Mouse (Mus musculus) intestine, embryonic 15.5 days (tissue): ENCODE data around the gene Tns2. TPM values are rescaled to one million over a fixed set of nuclear protein-coding genes. Genes with fewer than 3 reads are reported as not detected.
"Not testable (repeated sequence)": the region's sequence is repeated elsewhere in the genome, so short reads cannot be mapped to it uniquely, and the experiment has no call there.

Experiments used
- ATAC-seq: fragments of 200-750 bp; cut with Nextera tagmentation; 2 replicates; pipeline ENCODE4 v1.8.0; 2017; ENCODE audit warnings: moderate TSS enrichment, moderate library complexity
- H3K27ac ChIP-seq: fragments of 300-500 bp; sonication (generic); 2 replicates; pipeline ENCODE4 v1.5.1; 2015; ENCODE audit warnings: mild to moderate bottlenecking, inconsistent platforms
- H3K27me3 ChIP-seq: fragments of 300-500 bp; sonication (generic); replicated peaks from 2 replicates; pipeline ENCODE4 v1.6.1; 2015; ENCODE audit warnings: inconsistent platforms
- H3K36me3 ChIP-seq: fragments of 300-500 bp; sonication (generic); 2 replicates; pipeline ENCODE4 v1.6.1; 2015; ENCODE audit warnings: inconsistent platforms
- H3K4me1 ChIP-seq: fragments of 300-500 bp; sonication (generic); replicated peaks from 2 replicates; pipeline ENCODE4 v1.6.1; 2015; ENCODE audit warnings: inconsistent platforms
- H3K4me2 ChIP-seq: fragments of 300-500 bp; sonication (generic); replicated peaks from 2 replicates; pipeline ENCODE4 v1.6.1; 2015; ENCODE audit warnings: mild to moderate bottlenecking, inconsistent platforms
- H3K4me3 ChIP-seq: fragments of 300-500 bp; sonication (generic); replicated peaks from 2 replicates; pipeline ENCODE4 v1.5.1; 2015; ENCODE audit warnings: inconsistent platforms
- H3K9ac ChIP-seq: fragments of 300-500 bp; sonication (generic); 2 replicates; pipeline ENCODE4 v1.6.1; 2015; ENCODE audit warnings: inconsistent platforms
- H3K9me3 ChIP-seq: fragments of 300-500 bp; sonication (generic); 2 replicates; pipeline ENCODE4 v1.6.1; 2016; ENCODE audit warnings: inconsistent platforms
- WGBS: fragments of 180-500 bp; shearing (Covaris S2); methylation state at CpG from one replicate; pipeline ENCODE4 v1.1.7; 2015; 5-methylcytosine and 5-hydroxymethylcytosine counted together
- polyA plus RNA-seq: library from polyadenylated mRNA; unstranded; fragments of >200 nt; fragmentation: Nextera tagmentation; extraction: Ambion mirVana; gene quantifications from 2 replicates; pipeline ENCODE4 v1.2.1, GENCODE M21; 2015

Tns2 gene
- polyA plus RNA-seq, 1 experiment from 2014 or later, result 28.2 TPM

DNA sequence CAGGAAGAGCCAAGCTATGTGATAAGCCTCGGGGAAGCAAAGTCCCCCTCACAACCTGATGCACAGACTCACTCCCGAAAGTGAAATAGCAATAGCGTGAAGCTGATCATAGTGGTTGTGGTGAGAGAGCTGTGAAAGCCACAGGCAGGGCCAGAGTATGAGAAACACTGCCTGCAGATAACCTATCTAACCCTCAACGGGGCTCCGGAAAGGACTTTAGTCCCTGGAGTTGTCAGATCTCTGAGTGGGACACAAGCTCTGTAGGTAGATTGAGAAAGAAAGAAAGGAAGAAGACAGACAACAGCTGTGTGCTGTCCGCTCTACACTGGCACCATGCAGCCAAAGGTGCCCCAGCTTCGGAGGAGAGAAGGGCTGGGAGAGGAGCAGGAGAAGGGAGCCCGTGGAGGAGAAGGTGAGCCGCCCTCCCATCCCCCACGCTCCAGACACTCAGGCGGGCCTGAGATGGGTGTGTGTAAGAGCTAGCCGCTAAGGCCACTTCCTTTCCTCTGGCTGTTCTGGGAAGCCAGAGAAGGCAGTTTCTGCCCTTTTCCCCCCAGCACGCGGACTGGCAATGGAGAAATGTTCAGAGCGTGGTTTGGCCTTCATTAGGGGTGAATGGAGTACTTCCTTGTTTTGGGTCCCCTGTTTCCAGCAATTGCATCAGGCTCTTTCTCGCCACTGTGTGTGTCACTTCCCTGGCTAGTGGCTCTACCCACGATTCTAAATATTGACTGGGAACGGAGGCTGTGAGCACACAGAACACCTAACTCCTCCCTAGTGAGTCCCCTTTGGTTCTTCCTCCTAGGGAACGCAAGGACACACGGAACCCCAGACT, 50.3 kb downstream of the Tns2 start, which contains the start of gene Soat2:
Gene Soat2, plus strand, starts transcription at position 226 of the 835 bp plus-strand sequence.
- Histone ChIP-seq H3K4me1 (peaks cover 23% of the 10 kb centered on the region), H3K9ac (peak within 1 kb of the TSS; percentile 28), H3K27me3 (peaks cover 4% of the 10 kb centered on the region; the same call in 1 of the 2 replicates), H3K9me3 (no peaks in the 10 kb centered on the region), H3K27ac (peak within 1 kb of the TSS; percentile 81), H3K4me2 (peak within 1 kb of the TSS; percentile 53), H3K36me3 (no peaks in the 10 kb centered on the region), H3K4me3 (peak within 1 kb of the TSS; percentile 22)
- ATAC-seq, result peak; percentile 83
- 30% methylated on average over 20 of the region's 20 CpGs for WGBS

DNA sequence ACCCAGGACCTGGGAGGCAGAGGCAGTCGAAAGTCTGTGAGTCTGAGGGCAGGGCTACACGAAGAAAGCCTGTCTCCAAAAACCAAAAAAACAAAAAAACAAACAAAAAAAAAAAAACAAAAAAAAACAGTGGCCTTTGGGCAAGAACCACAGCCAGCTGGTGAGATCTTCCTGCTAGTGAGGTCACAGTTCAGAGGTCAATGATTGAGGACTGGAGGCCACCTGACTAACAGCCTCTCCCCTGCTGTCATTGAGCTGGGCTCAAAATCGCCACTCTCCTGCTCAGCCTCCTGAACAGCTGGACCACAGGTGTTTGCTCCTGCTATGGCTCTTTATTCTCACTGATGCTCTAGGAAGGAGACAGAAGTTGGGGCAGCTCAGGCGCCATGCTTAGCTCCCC, 52.4 kb downstream of the Tns2 start:
- H3K9me3 ChIP-seq, result no peaks in the 10 kb centered on the region
- peaks cover 23% of the 10 kb centered on the region for H3K4me1 ChIP-seq
- H3K4me2 ChIP-seq, result no peak overlapping the region
- H3K9ac ChIP-seq, result no peak overlapping the region
- ATAC-seq, result no peak
- WGBS, result 57% methylated on average over 4 of the region's 4 CpGs
- no peaks in the 10 kb centered on the region for H3K27me3 ChIP-seq
- no peak overlapping the region for H3K27ac ChIP-seq
- no peak overlapping the region for H3K4me3 ChIP-seq
- H3K36me3 ChIP-seq, result no peaks in the 10 kb centered on the region

DNA sequence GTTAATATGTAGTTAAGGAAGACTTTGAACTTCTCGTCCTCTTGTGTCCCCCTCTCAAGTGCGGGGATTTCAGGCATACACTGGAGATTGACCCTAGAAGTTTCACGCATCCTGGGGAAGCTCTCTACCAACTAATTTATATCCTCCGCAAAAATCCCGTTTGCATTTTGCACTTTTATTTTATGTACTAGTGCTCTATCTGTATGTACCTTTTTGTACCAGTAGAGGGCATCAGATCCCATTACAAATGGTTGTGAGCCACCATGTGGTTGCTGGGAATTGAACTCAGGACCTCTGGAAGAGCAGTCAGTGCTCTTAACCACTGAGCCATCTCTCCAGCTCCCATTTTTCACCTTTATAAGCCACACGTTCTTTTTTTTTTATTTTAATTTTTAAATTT, 54.8 kb downstream of the Tns2 start:
- H3K4me1 ChIP-seq, result peaks cover 10% of the 10 kb centered on the region
- not testable (repeated sequence) for H3K9me3 ChIP-seq, H3K36me3 ChIP-seq, H3K9ac ChIP-seq, ATAC-seq, H3K27ac ChIP-seq, H3K4me2 ChIP-seq, H3K4me3 ChIP-seq, H3K27me3 ChIP-seq
- WGBS, result 93% methylated on average over 6 of the region's 6 CpGs

DNA sequence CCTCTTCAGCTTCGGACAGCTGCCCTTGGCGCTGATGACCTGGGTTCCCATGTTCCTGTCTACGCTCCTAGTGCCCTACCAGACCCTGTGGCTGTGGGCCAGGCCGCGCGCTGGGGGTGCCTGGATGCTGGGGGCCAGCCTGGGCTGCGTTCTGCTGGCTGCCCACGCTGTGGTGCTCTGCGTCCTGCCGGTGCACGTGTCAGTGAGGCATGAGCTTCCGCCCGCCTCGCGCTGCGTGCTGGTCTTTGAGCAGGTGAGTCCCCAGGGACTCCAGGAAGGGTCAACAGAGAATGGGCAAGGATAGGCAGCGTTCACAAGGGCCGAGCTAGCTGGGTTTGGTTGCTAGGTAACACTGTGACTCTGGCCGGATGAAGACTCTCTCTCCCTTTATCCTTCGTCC, 56.6 kb downstream of the Tns2 start:
- ATAC-seq, result no peak
- H3K27ac ChIP-seq, result no peak overlapping the region
- H3K4me3 ChIP-seq, result no peak overlapping the region
- H3K9me3 ChIP-seq, result no peaks in the 10 kb centered on the region
- H3K9ac ChIP-seq, result no peak overlapping the region
- H3K27me3 ChIP-seq, result no peaks in the 10 kb centered on the region
- H3K36me3 ChIP-seq, result no peaks in the 10 kb centered on the region
- no peak overlapping the region for H3K4me2 ChIP-seq
- WGBS, result 41% methylated on average over 20 of the region's 20 CpGs
- H3K4me1 ChIP-seq, result no peaks in the 10 kb centered on the region

DNA sequence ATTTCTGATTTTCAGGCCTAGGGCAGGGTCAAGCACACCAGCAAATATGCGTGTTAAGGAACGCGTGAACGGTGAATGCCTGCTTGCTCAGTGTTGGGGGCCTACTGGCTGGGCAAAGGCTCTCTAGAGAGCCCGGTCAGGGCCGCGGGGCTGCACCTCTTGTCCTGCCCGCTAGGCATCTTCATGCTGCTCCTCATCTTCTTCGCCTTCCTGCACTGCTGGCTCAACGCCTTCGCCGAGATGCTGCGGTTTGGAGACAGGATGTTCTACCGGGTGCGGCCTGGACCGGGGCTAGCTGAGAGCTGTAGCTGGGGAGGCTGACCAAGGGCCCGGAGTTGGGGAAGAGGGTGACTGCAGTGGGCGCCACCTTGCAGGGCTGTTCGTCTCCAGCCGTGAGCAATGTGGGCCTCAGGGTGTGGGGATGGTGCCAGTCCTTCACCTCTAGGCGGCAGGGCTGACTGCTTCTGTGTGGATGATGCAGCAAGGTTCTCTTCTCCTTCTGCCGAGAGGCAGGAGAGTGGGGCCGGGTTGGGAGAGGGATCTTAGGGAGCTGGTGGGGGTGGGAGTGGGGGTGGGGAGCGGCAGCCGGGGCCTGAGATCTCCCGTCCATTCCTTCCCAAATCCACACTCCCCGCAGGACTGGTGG, 60.3 kb downstream of the Tns2 start:
- Histone ChIP-seq H3K27me3 (no peaks in the 10 kb centered on the region), H3K4me3 (no peak overlapping the region), H3K4me2 (no peak overlapping the region), H3K9ac (no peak overlapping the region), H3K27ac (no peak overlapping the region), H3K4me1 (no peaks in the 10 kb centered on the region), H3K36me3 (no peaks in the 10 kb centered on the region), H3K9me3 (no peaks in the 10 kb centered on the region)
- WGBS, result 64% methylated on average over 27 of the region's 27 CpGs
- ATAC-seq, result no peak

DNA sequence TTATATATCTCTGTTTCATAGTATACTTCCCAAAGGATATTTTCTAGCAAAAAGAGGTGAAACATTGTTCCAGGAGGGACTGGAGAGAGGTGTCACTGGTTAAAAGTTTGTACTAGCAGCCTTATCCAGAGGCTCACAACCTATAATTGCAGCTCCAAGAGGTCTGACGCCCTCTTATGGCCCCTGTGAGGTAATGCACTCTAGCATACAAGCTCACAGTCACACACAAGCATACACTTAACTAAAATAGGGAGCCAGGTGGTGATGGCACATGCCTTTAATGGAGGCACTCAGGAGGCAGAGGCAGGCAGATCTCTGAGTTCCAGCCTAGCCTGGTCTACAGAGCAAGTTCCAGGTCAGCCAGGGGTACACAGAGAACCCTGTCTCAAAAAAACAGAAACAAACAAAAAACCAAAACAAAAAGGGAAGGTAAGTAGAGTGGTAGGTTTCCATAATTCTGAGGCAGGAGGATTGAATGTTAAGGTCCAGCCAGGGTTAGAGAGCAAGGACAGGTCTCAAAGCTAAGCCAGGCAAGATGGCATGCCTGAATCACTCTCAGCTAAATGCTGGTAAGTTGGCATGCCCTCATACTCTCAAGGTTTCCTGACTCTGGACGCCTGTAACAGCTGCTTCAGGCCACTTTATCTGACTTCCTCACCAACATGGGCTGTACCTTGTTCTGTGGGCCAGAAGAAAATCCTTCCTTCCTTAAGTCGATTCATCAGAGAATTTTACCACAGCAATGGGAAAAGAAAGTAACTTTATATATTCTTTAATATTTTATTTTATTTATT, 63.9 kb downstream of the Tns2 start:
- 54% methylated on average over 3 of the region's 3 CpGs for WGBS
- ATAC-seq, result no peak
- no peak overlapping the region for H3K27ac ChIP-seq

DNA sequence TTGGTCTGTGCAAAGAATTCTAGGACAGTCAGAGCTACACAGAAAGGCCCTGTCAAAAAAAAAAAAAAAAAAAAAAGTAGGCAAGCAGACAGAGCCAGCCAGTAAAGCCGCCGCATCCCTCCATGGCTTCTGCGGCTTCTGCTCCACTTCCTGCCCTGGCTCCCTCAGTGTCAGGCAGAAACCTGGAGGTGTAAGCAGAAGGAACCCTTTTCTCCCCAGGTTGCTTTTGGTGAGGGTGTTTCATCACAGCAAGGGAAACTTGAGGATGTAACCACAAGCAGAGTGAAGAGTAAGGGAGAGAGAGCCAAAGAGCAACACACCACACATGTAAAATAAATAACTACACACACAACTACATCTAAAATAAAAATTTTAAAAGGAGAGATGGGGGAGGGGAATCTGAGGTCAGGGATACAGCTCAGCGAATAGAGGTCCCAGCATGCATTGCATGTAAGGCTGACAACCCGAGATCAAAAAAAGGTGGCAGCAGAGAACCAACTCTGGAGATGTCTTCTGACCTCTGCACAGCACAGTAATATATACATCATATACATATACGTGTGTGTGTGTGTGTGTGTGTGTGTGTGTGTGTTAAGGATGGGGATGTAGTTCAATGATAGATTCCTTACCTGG, 65.4 kb downstream of the Tns2 start:
- ATAC-seq, result no peak
- no peak overlapping the region for H3K4me2 ChIP-seq
- WGBS, result 42% methylated on average over 6 of the region's 6 CpGs
- H3K4me1 ChIP-seq, result peaks cover 8% of the 10 kb centered on the region; the same call in 1 of the 2 replicates
- no peak overlapping the region for H3K9ac ChIP-seq
- H3K9me3 ChIP-seq, result no peaks in the 10 kb centered on the region
- no peak overlapping the region for H3K4me3 ChIP-seq
- H3K27me3 ChIP-seq, result no peaks in the 10 kb centered on the region
- no peaks in the 10 kb centered on the region for H3K36me3 ChIP-seq
- no peak overlapping the region for H3K27ac ChIP-seq

More for the DNA sequence above, 63.9 kb downstream of the Tns2 start:
- H3K36me3 ChIP-seq, result no peaks in the 10 kb centered on the region
- no peak overlapping the region for H3K4me3 ChIP-seq
- H3K27me3 ChIP-seq, result no peaks in the 10 kb centered on the region
- no peak overlapping the region for H3K9ac ChIP-seq
- H3K4me2 ChIP-seq, result no peak overlapping the region
- H3K9me3 ChIP-seq, result no peaks in the 10 kb centered on the region
- peaks cover 8% of the 10 kb centered on the region; the same call in 1 of the 2 replicates for H3K4me1 ChIP-seq

Other genes with a start within 250 kb of the Tns2 start
- gene Krt1, start 249.6 kb upstream of the Tns2 start, polyA plus RNA-seq, result 0.62 and 0.92 TPM in 2 replicates
- not detected in 2 replicates for gene Krt77, start 230.7 kb upstream of the Tns2 start, polyA plus RNA-seq
- gene Krt76, start 207.5 kb upstream of the Tns2 start, polyA plus RNA-seq, result not detected in 2 replicates
- gene Krt4, start 175.7 kb upstream of the Tns2 start, polyA plus RNA-seq, result 0.85 and 1.2 TPM in 2 replicates
- 0.13 and 0.15 TPM in 2 replicates for gene Krt79, start 160.1 kb upstream of the Tns2 start, polyA plus RNA-seq
- 0.05 and 0.25 TPM in 2 replicates for gene Krt78, start 146.1 kb upstream of the Tns2 start, polyA plus RNA-seq
- 775 and 835 TPM in 2 replicates for gene Krt8, start 95.9 kb upstream of the Tns2 start, polyA plus RNA-seq
- 263 and 305 TPM in 2 replicates for gene Krt18, start 72.2 kb upstream of the Tns2 start, polyA plus RNA-seq
- gene Eif4b, start 26.6 kb upstream of the Tns2 start, polyA plus RNA-seq, result 122 and 124 TPM in 2 replicates
- 20.7 and 24.3 TPM in 2 replicates for gene Spryd3, start 35.8 kb downstream of the Tns2 start, polyA plus RNA-seq
- gene Igfbp6, start 43.9 kb downstream of the Tns2 start, polyA plus RNA-seq, result 10.9 and 12.7 TPM in 2 replicates
- 12.0 and 14.3 TPM in 2 replicates for gene Soat2, start 50.1 kb downstream of the Tns2 start, polyA plus RNA-seq
- 41.3 and 44.1 TPM in 2 replicates for gene Zfp740, start 102.8 kb downstream of the Tns2 start, polyA plus RNA-seq
- 45.8 and 49.3 TPM in 2 replicates for gene Csad, start 104.3 kb downstream of the Tns2 start, polyA plus RNA-seq
- gene Itgb7, start 131.5 kb downstream of the Tns2 start, polyA plus RNA-seq, result 10.8 and 12.9 TPM in 2 replicates
- gene Rarg, start 157.1 kb downstream of the Tns2 start, polyA plus RNA-seq, result 15.8 and 16.5 TPM in 2 replicates
- gene Gm9918, start 170.2 kb downstream of the Tns2 start, polyA plus RNA-seq, result 0.08 and 0.14 TPM in 2 replicates
- 66.2 and 67.9 TPM in 2 replicates for gene Mfsd5, start 179.0 kb downstream of the Tns2 start, polyA plus RNA-seq
- gene Espl1, start 195.9 kb downstream of the Tns2 start, polyA plus RNA-seq, result 18.3 and 19.7 TPM in 2 replicates
- 306 and 309 TPM in 2 replicates for gene Pfdn5, start 225.7 kb downstream of the Tns2 start, polyA plus RNA-seq
- gene Myg1, start 231.3 kb downstream of the Tns2 start, polyA plus RNA-seq, result 77.8 and 88.4 TPM in 2 replicates